Mouse (Mus musculus): ENCODE data around the gene Clstn1.

The Clstn1 gene

DNA sequence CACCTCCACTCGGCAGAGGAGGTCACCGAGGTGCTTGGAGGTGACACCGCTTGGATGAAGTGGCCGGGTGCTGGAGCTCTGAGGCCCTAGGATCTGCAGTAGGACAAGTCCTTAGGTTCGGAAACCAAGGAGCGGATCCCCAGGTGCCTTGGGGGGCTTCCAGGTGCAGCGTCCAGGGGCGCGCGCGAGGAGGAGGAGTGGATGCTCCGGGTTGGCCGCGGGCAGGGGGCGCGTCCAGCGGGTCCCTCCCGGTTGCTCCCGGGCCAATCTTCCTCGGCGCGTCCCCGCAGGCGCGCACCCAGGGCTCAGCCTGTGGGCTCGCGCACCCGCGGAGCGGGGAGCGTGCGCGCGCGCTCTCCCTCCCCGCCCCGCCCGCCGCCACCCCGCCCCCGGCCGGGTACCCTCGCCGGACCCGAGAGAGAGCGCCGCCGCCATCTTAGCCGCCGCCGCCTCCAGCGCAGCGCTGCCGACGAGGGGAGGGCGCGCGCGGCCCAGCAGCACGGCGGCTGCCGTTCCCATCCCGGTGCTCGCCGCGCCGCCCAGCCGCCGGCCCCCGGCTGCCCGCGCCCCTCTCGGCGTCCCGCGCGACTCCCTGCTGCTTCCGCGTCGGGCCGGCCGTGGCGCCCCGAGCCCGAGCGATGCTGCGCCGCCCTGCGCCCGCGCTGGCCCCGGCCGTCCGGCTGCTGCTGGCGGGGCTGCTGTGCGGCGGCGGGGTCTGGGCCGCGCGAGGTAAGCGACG, at the start of gene Clstn1:
Clstn1 (plus strand) TSS at position 425 of the 739 bp plus-strand sequence.
- in situ Hi-C loops (cut with MboI, MseI), result no loop called here

DNA sequence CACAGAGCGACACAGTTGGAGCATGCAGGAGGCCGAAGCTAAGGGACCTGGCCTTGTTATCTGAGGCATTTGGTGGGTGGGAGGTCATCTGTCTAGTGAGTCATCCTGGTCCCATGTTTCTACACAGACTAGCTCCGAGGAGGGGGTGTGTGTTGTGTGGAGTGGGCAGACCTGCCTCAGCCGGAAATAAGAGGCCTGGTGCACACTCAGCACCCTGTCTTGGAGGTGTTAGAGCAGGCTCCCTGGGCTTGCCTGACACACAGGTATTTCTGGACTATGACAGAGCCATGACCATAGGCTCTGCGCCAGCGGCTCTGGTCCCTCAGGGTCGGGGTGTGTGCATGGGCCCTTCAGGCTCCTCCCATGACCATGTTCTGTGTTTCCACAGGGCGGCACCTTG, 46.8 kb upstream of the Clstn1 start:
- in situ Hi-C loops (cut with MboI, MseI), result no loop called here

DNA sequence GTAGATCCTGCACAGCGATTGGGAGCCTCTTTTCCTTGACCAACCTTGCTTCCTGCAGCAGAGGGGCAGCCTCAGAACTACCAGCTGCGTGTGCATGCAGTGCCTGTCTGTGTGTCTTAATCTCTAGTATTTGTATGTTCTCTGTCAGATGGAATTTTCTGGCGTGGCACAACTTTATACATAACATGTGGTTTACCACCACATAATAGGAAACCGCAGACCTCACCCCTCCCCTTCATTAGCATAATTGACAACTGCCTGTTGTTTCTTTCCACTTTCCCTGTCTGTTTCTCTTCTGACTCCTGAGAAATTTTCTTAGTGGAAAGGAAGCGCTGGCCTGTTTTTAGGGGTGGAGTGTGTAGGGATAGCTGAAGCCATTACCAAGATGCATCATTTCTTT, 44.3 kb upstream of the Clstn1 start:
- in situ Hi-C loops (cut with MboI, MseI), result no loop called here

DNA sequence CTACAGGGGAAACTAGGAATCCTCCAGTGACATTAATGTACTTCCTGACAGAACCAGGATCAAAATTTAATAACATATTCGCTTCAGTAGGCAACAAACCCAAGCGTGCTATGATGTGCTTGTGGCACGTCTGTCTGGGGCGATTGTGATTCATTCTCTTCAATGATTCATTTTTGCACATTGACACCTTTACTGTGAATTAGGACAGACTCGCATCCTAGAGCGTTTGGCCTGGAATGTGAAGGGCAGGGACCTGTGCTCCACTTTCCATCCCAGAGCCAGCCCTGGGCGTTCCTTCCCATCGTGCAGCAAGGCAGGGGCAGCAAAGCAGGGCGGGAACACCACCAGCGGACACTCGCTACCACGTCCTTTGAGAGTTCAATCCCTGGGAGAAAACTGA, 43.8 kb upstream of the Clstn1 start:
- in situ Hi-C loops (cut with MboI, MseI), result no loop called here

DNA sequence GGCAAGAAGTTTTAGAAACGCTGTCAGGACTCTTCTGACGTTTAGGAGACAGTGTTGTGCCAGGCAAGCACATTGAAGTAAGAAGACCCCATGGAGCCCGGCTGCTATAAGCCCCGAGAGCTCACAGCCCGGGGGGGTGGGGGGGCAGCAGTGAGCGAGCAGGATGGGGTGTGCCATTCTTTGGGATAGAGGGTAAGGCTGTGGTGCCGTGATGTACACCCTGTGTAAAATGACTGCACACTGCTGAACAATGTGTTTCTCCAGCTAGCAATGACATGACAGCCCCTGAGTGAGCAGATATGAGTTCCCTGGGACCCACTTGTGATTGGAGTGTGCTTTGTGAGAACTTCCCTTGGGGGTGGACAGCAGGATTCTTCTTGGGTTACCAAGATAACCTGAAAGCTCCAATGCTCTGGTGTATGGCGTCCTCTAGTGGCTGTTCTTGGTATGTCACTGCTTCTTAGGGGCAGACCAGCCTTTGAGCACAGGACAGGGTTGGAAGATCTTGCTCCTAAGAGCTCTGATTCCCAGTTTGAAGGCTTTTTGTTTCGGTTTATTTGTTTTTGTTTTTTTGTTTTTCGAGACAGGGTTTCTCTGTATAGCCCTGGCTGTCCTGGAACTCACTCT, 43.2 kb upstream of the Clstn1 start:
- in situ Hi-C loops (cut with MboI, MseI), result no loop called here

DNA sequence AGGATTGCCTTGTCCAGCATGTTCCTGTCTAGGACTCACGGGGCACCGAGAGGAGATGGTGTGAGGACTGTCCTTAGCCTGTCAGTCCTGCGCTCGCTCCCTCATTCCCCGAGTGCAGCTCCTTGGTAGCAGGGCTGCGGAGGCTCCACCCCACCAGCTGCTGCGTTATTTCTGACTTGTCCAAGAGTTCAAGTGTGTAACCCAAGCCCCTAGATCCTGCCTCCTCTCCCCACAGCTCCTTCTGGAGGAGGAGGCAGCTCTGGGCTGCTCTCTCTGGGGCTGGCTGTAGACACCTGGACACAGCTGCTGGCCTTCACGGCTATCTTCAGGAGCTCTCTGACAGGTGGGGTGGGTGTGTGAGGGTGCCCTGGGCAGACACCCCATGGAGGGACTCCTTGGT, 41.4 kb upstream of the Clstn1 start:
- in situ Hi-C loops (cut with MboI, MseI), result loop anchor here (5.0 kb wide), 1 partner anchor 403 kb away; no protein-coding TSS in a partner anchor

DNA sequence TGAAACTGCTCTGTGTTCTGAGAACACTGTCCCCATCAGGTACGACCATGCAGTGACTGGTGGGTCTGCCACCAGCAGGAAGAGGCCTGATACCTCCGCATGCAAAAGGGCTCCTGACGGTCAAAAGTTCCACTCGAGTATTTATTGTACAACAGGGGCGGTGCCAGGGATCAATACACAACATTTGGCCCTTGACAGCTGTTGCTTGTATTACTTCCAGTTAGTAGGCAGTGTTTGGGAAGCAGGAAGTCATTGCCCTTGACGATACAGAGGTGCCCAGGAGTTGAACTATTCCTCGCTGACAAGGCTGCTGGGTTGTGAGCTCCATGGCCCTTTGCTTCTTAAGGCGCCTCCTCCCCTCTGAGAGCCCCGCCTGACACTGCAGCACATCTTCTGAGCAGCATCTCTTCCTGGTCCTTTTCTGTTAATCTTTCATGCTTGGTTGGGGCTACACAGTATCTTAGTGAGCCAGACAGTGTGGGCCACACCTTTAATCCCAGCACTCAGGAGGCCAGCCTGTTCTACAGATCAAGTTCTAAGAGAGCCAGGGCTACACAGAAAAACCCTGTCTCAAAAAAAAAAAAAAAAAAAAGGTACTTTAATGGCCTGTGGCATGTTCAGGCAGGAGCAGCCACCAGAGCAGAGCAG, 39.3 kb upstream of the Clstn1 start:
- in situ Hi-C loops (cut with MboI, MseI), result loop anchor here (5.0 kb wide), 1 partner anchor 405 kb away; no protein-coding TSS in a partner anchor

DNA sequence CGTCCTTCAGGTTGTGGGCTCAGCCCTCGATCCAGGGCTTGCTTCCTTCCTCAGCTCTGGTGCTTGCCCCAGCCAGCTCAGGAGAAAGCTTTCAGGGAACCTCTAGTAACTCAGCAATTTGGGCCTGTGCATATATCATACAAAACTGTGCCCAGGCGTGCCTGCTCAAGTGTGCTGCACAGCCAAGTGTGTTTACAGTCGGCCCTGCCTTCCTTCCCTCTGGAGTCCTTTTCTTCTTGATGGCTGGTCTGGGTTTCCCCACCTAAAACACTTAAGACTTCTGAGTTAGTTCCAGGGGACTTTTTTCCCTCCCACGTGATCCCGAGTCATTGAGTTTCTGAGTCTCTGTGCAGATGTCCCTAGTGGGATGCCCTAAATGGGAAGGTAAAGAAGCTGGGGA, 38.7 kb upstream of the Clstn1 start:
- in situ Hi-C loops (cut with MboI, MseI), result loop anchor here (5.0 kb wide), 1 partner anchor 405 kb away; no protein-coding TSS in a partner anchor

DNA sequence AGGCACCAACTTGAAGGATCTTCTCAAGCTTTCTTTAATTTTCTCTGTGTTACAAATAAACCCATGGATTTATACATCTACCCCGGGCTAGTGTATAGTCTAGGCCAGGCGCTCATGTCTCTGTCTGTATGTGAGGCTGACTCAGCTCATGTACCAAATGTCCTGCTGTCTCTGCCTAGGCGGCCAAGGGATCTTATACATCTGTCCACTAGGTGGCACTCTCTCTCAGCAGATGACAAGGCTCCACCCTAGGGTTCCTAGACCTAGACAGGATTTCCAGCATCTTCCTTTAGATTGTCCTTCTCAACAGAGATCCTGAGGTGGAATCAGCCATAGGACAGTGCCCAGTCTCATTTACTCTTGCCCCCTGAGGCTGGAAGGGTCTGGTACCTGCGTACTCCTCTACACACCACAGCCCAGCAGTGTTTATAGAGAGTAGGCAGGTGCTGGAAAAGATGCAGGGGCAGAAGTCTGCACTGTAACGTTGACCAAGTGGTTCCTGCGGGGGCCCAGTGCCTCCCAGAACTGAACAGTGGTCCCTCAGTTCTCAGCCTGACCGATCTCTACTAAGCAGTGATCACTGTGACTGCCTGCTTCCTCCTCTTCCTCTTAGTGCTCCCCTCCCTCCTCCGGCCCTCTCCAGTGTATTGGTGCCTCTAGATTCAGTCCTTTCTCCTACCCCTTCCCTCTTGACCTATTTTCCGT, 36.9 kb upstream of the Clstn1 start:
- in situ Hi-C loops (cut with MboI, MseI), result loop anchor here (5.0 kb wide), 1 partner anchor 407 kb away; no protein-coding TSS in a partner anchor

DNA sequence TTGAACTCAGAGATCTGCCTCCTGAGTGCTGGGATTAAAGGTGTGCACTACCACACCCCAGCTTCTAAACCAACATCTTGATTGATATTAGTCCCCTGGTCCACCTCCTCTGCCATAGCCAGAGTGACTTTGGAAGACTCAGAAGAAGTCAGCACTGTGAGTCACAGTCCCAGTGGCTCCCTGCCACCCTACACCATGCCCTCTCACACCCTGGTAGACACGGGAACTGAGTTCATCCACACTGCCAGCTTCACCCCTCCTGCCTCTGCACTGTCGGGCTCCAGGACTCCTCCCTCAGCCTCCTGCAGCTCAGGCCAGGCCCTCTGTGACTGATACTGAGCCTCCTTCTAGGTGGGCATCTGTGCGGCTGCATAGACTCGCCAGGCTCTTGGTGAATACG, 35.4 kb upstream of the Clstn1 start:
- in situ Hi-C loops (cut with MboI, MseI), result no loop called here

DNA sequence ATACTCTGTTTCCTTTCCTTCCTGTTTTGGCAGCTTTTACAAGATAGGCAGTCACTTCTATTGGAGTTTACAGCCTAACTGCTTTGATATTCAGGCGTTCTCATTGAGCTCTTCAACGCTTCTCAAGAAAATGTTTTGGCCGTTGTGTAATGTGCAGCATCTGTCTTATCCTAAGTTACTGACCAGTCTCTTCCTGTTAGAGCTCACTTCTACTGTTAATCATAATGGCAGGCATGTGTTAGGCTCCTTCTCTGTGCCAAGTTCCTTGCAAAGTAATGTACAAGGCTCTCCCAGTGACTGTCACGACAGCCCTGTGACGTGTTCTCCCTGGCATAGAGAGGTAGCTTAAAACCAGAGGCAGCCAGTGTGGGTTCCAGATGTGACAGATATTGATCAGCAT, 34.6 kb upstream of the Clstn1 start:
- in situ Hi-C loops (cut with MboI, MseI), result no loop called here

DNA sequence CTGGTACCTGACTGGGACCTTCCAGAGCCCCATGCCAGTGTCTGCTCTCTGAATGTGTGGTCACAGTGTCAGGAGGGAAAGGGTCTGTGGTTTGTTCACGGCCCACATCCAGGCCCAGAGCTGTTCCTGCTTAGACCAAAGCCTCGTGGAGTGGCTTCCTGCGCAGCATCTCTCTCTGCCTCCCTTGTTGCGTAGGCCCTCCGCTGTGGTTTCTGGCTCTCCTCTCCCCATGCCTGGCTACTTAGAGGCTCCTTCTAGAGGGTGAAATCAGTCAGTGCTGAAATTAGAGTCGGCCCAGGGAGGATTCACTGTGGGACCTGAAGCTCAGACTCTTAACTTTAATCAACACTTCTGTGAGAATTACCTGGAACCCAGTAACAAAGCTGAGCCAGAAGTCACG, 32.4 kb upstream of the Clstn1 start:
- in situ Hi-C loops (cut with MboI, MseI), result no loop called here

DNA sequence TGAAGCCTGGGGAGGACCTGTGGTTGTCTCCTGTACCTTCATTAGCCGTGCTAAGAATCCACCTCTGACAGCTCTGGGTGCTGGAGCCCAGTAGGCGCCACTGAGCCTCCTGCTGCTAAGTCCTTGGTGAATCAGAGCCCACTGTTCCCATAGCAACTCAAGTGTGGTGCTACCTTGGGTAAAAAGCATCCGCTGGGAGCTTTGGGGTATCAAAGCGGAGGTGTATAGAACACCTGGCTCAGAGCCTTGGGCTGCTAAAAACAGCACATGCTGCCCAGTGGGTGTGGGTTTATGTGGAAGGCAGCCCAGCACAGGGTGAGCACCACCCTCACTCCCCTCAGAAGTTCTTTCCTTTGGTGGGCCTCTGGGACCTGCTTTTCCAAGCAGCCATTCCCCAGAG, 30.2 kb upstream of the Clstn1 start:
- in situ Hi-C loops (cut with MboI, MseI), result no loop called here

DNA sequence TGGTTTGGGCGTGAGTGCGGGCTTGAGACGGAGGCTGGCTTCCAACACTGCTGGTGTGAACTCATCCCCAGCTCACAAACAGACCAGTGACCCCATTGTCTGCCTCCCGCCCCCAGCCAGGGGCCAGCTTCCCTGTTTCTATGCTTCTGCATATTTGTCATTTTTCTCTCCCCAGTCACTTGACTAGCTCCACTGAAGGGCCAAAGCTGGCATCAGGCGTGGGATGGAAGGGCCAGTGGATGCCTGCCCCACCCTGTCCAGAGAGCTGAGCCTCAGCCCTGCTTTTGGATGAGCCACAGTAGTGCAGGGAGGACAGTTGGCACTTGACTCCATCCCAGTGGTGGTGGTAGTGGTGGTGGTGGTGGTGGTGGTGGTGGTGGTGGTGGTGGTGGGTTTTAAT, 28.4 kb upstream of the Clstn1 start:
- in situ Hi-C loops (cut with MboI, MseI), result no loop called here

DNA sequence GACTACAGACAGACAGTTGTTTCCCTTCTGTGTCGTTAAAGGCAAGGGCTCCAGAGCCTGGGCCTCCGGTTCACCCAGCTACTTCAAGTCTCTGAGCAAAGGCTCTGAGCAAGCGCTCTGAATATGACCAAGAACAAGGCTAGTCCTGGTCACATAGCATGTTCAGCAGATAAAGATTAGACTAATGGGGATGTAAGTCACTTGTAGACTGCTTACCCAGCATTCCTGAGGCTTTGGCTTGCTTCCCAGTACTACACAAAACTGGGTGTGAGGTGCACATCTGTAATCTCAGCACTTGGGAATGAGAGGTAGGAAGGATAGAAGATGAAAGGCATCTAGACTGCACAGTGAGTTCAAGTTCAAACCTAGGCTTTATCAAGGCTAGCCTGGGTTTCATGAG, 27.9 kb upstream of the Clstn1 start:
- in situ Hi-C loops (cut with MboI, MseI), result no loop called here

DNA sequence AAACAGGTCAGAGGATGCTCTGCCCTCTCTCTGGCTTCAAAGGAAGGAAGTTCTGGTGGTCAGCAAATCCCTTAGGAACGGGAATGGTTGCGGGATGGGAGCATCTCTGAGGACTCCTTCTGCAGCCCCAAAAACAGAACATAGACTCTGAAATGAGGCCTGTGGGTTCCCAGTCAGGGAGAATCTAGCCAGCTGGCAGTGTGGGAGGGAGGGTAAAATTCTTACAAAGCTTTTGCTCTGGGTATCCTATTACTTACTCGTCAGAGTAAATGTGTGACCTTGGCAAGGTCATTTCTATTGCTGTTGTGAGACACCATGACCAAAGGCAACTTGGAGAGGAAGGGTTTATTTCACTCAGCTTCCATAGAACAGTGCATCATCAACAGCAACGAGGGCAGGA, 24.9 kb upstream of the Clstn1 start:
- in situ Hi-C loops (cut with MboI, MseI), result no loop called here

DNA sequence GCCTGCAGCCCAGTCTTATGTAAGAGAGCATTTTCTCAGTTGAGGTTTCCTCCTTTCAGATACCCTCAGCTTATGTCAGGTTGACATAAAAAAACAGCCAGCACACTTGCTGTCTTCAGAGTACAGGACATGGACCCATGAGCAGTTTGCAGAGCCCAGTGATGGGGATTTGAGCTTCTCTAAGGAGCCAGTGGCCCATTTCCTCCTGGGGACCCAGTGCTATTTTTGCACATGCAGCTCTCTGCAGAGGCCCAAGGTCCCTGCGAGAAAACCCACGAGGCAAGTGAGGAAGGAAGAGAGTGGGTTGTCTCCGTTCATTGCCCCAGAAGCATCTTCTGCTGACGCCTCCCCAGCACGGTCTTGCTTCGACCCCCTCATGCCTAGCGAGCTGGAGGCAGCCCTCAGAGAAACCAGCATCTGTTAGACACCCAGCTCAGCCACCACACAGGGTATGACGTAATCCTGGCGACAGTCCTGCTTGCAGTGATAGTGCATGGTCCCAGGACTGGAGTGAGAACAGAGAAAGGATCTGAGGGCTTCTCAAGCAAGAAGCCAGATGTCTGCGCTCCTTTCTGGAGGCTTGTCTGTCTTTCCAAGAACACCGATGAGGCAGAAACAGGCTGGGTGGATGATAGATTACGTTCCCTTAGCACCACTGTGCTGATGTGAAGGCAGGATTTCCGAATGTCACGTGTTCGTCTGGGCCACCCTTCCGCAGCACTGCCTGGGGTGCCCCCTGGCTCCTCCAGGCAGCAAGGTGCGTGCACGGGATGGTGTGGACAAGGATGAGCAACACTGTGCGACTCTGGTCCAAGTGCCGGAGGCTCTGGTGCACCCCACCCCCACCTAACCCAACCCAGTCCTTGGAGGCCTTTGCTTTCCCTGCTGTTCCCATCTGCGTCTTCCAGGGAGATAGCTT, 24.0 kb upstream of the Clstn1 start:
- in situ Hi-C loops (cut with MboI, MseI), result no loop called here

DNA sequence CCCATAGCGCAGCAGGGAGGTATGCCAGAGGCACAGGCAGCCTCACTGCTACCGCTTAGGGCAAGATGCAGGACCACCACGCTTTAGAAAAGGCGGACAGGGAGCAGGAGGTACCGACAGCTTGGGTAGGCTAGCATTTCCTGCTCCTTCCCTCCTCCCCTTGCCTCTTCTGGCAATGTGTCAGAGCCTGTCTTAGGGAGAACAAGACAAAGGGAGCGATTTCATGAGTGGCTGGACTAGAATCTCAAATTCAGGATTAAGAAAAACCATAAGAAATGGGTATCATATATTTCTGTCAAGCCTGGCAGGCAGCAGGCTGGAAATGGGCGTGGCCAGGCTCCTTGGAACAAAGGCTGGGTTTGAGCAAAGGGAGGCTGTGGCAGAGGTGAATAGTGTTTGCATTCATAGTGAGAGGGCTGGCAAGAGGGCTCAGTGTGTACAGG, 23.3 kb upstream of the Clstn1 start:
- in situ Hi-C loops (cut with MboI, MseI), result no loop called here

DNA sequence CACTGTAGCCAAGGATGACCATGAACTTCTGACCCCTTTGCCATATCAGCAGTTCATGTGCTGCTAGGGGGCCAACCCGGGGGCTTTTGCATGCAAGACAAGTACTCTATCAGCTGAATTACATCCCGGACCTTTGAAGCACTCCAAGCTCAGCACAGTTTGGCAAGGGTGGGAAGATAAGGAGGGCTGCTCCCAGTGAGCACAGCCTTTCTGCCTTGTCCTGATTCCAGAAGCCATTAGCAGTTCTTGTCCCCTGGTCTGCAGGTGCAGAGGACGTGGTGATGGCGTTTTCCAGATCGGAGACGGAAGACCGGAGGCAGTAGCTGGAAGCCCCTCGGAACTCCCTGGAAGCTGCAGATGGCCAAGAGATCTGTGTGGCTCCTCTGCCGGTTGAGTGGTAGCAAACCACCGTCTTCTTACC, 22.3 kb upstream of the Clstn1 start:
- in situ Hi-C loops (cut with MboI, MseI), result no loop called here

DNA sequence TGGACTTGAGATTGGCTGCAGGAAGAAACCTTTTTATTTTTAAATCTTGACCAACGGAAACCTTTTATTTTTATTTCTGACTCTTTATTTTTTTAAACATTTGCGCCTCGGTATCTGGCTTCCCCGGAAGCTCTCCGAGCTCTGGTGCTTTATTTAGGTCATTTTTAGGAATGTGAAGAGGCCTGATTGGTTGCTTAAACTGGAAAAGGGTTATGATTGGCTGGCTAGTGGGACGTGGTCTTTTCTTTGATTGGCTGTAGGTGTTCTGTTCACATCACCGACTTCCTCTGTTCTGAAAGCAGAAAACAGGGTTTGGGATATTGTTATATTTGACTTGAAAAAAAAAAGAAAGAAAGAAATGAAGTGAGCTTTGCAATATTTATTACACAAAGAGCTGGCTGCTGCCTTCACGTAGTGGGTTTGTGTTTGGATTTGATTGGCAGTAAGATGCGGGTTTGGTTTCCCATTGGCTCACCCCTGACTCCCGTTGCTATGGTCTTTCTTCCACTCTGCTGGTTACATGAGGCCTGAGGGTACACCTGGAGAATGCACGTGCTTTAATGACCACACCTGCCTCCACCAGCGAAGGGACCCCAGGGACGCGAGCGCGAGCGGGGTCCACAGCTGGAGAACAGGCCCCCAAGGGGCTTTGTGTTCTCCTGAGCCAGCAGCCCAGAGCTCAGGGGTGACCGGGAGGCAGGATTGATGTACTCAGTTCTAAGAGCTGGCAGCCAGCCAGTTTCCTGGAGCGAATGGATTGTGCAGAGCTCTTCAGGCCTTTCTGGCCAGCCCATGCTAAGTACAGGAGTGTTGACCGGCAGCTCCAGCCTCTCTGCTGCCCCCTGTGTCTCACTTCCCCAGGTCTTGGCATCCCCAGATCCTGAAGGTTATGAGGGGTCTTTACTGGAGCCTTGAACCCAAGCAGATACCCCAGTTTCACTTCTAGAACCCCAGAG, 21.5 kb upstream of the Clstn1 start:
- in situ Hi-C loops (cut with MboI, MseI), result no loop called here

All from regulatory T cell (primary cell).